Mouse (Mus musculus) heart, adult 9 months (tissue): Measurements from ENCODE around the gene Inhbb.

Experiments used
- DNase-seq, 2 experiments: peaks; one replicate each; pipeline ENCODE4 v3.0.0; 2022; ENCODE audit warnings: low spot score in 2 of 2

Gene Inhbb

GRCm38 (mm10) chr1:119383916-119384315 lies 38.1 kb downstream of the Inhbb start:
- DNase-seq: no peak

GRCm38 (mm10) chr1:119380609-119381008 lies 41.4 kb downstream of the Inhbb start:
- DNase-seq: no peak

DNA sequence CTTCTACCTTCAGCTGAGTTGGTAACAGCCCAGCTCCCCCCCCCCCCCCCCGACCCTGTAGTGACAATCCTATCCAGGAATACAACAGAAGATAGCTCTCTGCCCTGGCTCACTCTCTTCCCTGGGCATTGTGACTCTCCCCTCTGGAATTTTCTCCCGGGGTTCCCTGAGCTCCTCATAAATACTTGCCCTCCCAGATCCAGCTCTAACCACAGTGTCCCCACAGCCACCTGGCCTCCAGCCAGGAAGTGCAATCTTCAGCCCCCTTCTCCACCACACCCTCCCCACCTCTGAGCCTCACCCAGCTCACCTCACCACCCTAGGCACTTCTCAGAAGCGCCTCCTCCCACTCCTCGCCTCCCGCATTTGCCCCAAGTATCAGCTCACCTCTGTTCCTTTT lies 46.7 kb downstream of the Inhbb start:
- no peak for DNase-seq

- no peak for DNase-seq
Measured at GRCm38 (mm10) chr1:119367546-119367945, 54.5 kb downstream of the Inhbb start.

GRCm38 (mm10) chr1:119366315-119366714 lies 55.7 kb downstream of the Inhbb start:
- DNase-seq: no peak
